Mouse (Mus musculus) ovary, adult 2 months (tissue): ENCODE measurements around the gene Nav1. TPM values are rescaled to one million over a fixed set of nuclear protein-coding genes. Genes with fewer than 3 reads are reported as not detected.

Experiments used
- polyA plus RNA-seq: library from polyadenylated mRNA; depleted of rRNA; stranded (reverse); fragments of >200 nt; gene quantifications from 2 replicates; pipeline ENCODE4 v1.2.3, GENCODE M21; 2012; rRNA removed

Gene Nav1
- polyA plus RNA-seq: 17.3 and 22.0 TPM in 2 replicates

DNA sequence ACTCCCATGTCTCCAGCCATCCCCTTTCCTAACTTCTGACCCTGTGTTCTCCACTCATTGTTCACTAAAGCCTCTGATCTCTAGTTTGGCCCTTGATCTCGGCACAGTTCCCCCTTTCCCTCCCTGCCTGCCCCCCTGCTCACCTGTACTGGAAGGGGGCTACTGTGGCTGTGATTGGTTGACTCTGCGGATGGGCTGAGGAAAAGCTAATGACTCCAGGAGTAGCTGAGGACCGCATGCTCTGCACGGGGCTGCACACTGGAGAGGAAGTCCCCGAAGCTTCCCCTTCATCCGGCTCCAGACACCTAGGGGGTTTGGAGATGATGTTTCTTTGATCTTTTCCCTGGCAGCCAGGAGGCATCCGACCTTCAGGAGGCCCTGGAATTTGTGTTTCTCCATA, at the start of gene Nav1:
Nav1 (minus strand) TSS at position 277 of the 400 bp plus-strand sequence.

DNA sequence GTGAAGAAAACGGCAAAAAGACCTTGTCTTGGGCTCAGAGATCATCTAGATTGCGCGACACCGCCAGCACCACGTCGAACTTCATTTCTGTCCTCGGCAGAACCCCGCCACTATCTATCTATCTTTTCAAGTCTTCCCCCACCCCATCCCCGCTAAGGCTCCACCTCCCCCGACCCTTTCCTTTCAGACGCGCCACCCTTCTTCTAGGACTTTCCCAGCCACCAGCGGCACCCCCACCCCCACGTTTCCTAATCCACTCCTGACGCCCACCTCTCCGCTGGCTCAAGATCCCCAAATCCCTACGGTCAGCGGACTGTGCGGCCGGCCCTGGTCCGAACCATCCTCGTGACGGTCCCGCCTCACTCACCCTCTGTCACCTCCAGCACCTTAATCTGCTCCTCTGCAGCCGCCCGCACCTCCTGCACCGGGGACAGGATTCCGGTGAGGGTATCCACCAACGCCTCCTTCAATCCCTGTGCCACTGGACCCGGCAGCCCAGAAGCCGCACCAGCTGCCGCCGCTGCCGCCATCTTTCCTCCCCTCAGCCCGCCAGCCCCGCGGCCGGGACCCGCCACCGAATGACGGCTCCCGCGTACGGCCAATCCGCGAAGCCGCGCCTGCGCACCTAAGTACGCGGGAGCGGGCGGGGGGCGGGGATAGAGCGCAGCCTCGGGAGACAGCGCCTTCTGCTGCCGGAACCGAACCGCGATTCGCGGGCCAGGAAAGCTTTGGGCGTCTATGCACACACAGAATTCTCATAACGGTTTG, 177.0 kb downstream of the Nav1 start, which contains the start of gene Ipo9:
Ipo9 (minus strand) TSS at position 599 of the 768 bp plus-strand sequence.

Other genes with a start within 250 kb of the Nav1 start
- gene Shisa4, start 232.1 kb downstream of the Nav1 start, polyA plus RNA-seq: 44.5 and 51.2 TPM in 2 replicates
- 176 and 195 TPM in 2 replicates for gene Ipo9, start 176.8 kb downstream of the Nav1 start, polyA plus RNA-seq
- gene Csrp1, start 112.8 kb upstream of the Nav1 start, polyA plus RNA-seq: 479 and 525 TPM in 2 replicates
- gene Phlda3, start 158.8 kb upstream of the Nav1 start, polyA plus RNA-seq: 90.3 and 128 TPM in 2 replicates
- 1.3 and 2.2 TPM in 2 replicates for gene Tnni1, start 172.1 kb upstream of the Nav1 start, polyA plus RNA-seq
- 15.1 and 16.2 TPM in 2 replicates for gene Lad1, start 211.3 kb upstream of the Nav1 start, polyA plus RNA-seq
- 2.2 and 3.9 TPM in 2 replicates for gene Tnnt2, start 229.1 kb upstream of the Nav1 start, polyA plus RNA-seq